Mouse (Mus musculus) forebrain, postnatal 0 days (tissue): ENCODE data around the gene Akap13. TPM values are rescaled to one million over a fixed set of nuclear protein-coding genes. Genes with fewer than 3 reads are reported as not detected.

Experiments
- ATAC-seq: fragments of 200-750 bp; cut with Nextera tagmentation; 2 replicates; pipeline ENCODE4 v1.8.0; 2017; ENCODE audit warnings: mild to moderate bottlenecking, moderate library complexity
- DNase-seq: peaks from one replicate; pipeline ENCODE4 v3.0.0-alpha.2; 2015
- H3K27ac ChIP-seq: fragments of 300-500 bp; sonication (generic); 2 replicates; pipeline ENCODE4 v1.5.1; 2014; ENCODE audit warnings: low read depth, mild to moderate bottlenecking, antibody characterized with exemption, low read length, moderate library complexity, mixed read lengths
- H3K27me3 ChIP-seq: fragments of 300-500 bp; sonication (generic); 2 replicates; pipeline ENCODE4 v1.6.1; 2014; ENCODE audit warnings: mild to moderate bottlenecking, low read length, mixed read lengths; ENCODE audit not compliant: insufficient read depth
- H3K36me3 ChIP-seq: fragments of 300-500 bp; sonication (generic); 2 replicates; pipeline ENCODE4 v1.6.1; 2014; ENCODE audit warnings: mild to moderate bottlenecking, moderate library complexity; ENCODE audit not compliant: insufficient read depth
- H3K4me1 ChIP-seq: fragments of 300-500 bp; sonication (generic); 2 replicates; pipeline ENCODE4 v1.6.1; 2014; ENCODE audit warnings: antibody characterized with exemption; ENCODE audit not compliant: insufficient read depth
- H3K4me2 ChIP-seq: fragments of 300-500 bp; sonication (generic); 2 replicates; pipeline ENCODE4 v1.6.1; 2014; ENCODE audit warnings: low read depth, mild to moderate bottlenecking, moderate library complexity
- H3K4me3 ChIP-seq: fragments of 300-500 bp; sonication (generic); 2 replicates; pipeline ENCODE4 v1.5.1; 2014; ENCODE audit warnings: low read depth, low read length, mixed read lengths
- H3K9ac ChIP-seq: fragments of 300-500 bp; sonication (generic); 2 replicates; pipeline ENCODE4 v1.6.1; 2014; ENCODE audit warnings: mild to moderate bottlenecking
- H3K9me3 ChIP-seq: fragments of 300-500 bp; sonication (generic); 2 replicates; pipeline ENCODE4 v1.6.1; 2016; ENCODE audit warnings: low read length
- CTCF ChIP-seq: sonication (generic); IDR thresholded peaks from 2 replicates; pipeline ENCODE4 v1.5.1; 2016; ENCODE audit warnings: antibody characterized with exemption, control low read depth, low read depth
- WGBS: fragments of 180-500 bp; shearing (Covaris S2); extraction: QIAGEN DNeasy Blood & Tissue Kit; methylation state at CpG from one replicate; pipeline ENCODE4 v1.1.7; 2014; 5-methylcytosine and 5-hydroxymethylcytosine counted together
- polyA plus RNA-seq: library from polyadenylated mRNA; unstranded; fragments of >200 nt; fragmentation: Nextera tagmentation; extraction: Ambion mirVana; gene quantifications from 2 replicates; pipeline ENCODE4 v1.2.1, GENCODE M21; 2015
- total RNA-seq: library from RNA; depleted of rRNA; stranded (reverse); fragments of >200 nt; gene quantifications from 2 replicates; pipeline ENCODE4 v1.2.3, GENCODE M21; 2014

Akap13 gene
- total and polyA plus RNA-seq, 2 experiments from 2014 or later = 9.1 to 16.2 TPM

- WGBS = 94% methylated on average over 3 of the region's 3 CpGs
- H3K4me2 ChIP-seq = no peak overlapping the region
- H3K4me1 ChIP-seq = no peaks in the 10 kb centered on the region
- TF ChIP-seq CTCF = no peak
- no peak overlapping the region for H3K4me3 ChIP-seq
- no peaks in the 10 kb centered on the region for H3K27me3 ChIP-seq
- no peak overlapping the region for H3K9ac ChIP-seq
- DNase-seq (no peak), ATAC-seq (no peak)
- H3K9me3 ChIP-seq = no peaks in the 10 kb centered on the region
- no peak overlapping the region for H3K27ac ChIP-seq
- no peaks in the 10 kb centered on the region for H3K36me3 ChIP-seq
These were observed 75.3 kb downstream of the Akap13 start for GRCm38 (mm10) chr7:75530642-75531041.

GRCm38 (mm10) chr7:75533079-75533478, 77.7 kb downstream of the Akap13 start:
- no peaks in the 10 kb centered on the region for H3K4me1 ChIP-seq
- no peak overlapping the region for H3K9ac ChIP-seq
- no peak for TF ChIP-seq CTCF
- WGBS = 94% methylated on average over 5 of the region's 5 CpGs
- H3K4me3 ChIP-seq = no peak overlapping the region
- no peak for ATAC-seq
- no peaks in the 10 kb centered on the region for H3K27me3 ChIP-seq
- no peaks in the 10 kb centered on the region for H3K9me3 ChIP-seq
- no peak overlapping the region for H3K4me2 ChIP-seq
- no peaks in the 10 kb centered on the region for H3K36me3 ChIP-seq
- H3K27ac ChIP-seq = no peak overlapping the region
- DNase-seq = no peak

- 93% methylated on average over 5 of the region's 5 CpGs for WGBS
- no peaks in the 10 kb centered on the region for H3K4me1 ChIP-seq
- no peak overlapping the region for H3K4me2 ChIP-seq
- no peak overlapping the region for H3K9ac ChIP-seq
- TF ChIP-seq CTCF = no peak
- H3K27me3 ChIP-seq = no peaks in the 10 kb centered on the region
- H3K36me3 ChIP-seq = no peaks in the 10 kb centered on the region
- DNase-seq (no peak), ATAC-seq (no peak)
- H3K27ac ChIP-seq = no peak overlapping the region
- no peak overlapping the region for H3K4me3 ChIP-seq
- H3K9me3 ChIP-seq = no peaks in the 10 kb centered on the region
These were observed 81.0 kb downstream of the Akap13 start for GRCm38 (mm10) chr7:75536298-75536697.

- no peak for DNase-seq
- Histone ChIP-seq H3K9ac (no peak overlapping the region), H3K27ac (no peak overlapping the region), H3K4me2 (no peak overlapping the region), H3K4me1 (no peaks in the 10 kb centered on the region), H3K27me3 (no peaks in the 10 kb centered on the region), H3K4me3 (no peak overlapping the region), H3K36me3 (no peaks in the 10 kb centered on the region), H3K9me3 (no peaks in the 10 kb centered on the region)
- WGBS = 78% methylated on average over 2 of the region's 2 CpGs
- no peak for ATAC-seq
- TF ChIP-seq CTCF = no peak
These were observed 82.2 kb downstream of the Akap13 start for GRCm38 (mm10) chr7:75537567-75537966.

- Histone ChIP-seq H3K36me3 (no peaks in the 10 kb centered on the region), H3K9me3 (no peaks in the 10 kb centered on the region), H3K4me2 (no peak overlapping the region), H3K27ac (no peak overlapping the region), H3K4me3 (no peak overlapping the region), H3K4me1 (no peaks in the 10 kb centered on the region), H3K9ac (no peak overlapping the region), H3K27me3 (no peaks in the 10 kb centered on the region)
- TF ChIP-seq CTCF = no peak
- no peak for ATAC-seq
- 89% methylated on average over 3 of the region's 3 CpGs for WGBS
- no peak for DNase-seq
These were observed 83.2 kb downstream of the Akap13 start for GRCm38 (mm10) chr7:75538513-75538912.

GRCm38 (mm10) chr7:75539168-75539567, 83.8 kb downstream of the Akap13 start:
- no peak overlapping the region for H3K9ac ChIP-seq
- H3K4me2 ChIP-seq = no peak overlapping the region
- ATAC-seq (no peak), DNase-seq (no peak)
- H3K4me3 ChIP-seq = no peak overlapping the region
- H3K9me3 ChIP-seq = no peaks in the 10 kb centered on the region
- no peak for TF ChIP-seq CTCF
- no peaks in the 10 kb centered on the region for H3K4me1 ChIP-seq
- WGBS = 94% methylated on average over 3 of the region's 3 CpGs
- H3K27ac ChIP-seq = no peak overlapping the region
- no peaks in the 10 kb centered on the region for H3K27me3 ChIP-seq
- no peaks in the 10 kb centered on the region for H3K36me3 ChIP-seq

- Histone ChIP-seq H3K27ac (no peak overlapping the region), H3K9ac (no peak overlapping the region), H3K9me3 (no peaks in the 10 kb centered on the region), H3K4me3 (no peak overlapping the region), H3K27me3 (no peaks in the 10 kb centered on the region), H3K36me3 (no peaks in the 10 kb centered on the region), H3K4me1 (no peaks in the 10 kb centered on the region), H3K4me2 (no peak overlapping the region)
- DNase-seq (no peak), ATAC-seq (no peak)
- no peak for TF ChIP-seq CTCF
- 88% methylated on average over 3 of the region's 3 CpGs for WGBS
These were observed 94.5 kb downstream of the Akap13 start for GRCm38 (mm10) chr7:75549856-75550255.
